Mouse (Mus musculus) 416B (cell line): Measurements from ENCODE around the gene D930007J09Rik.

Experiments used
- DNase-seq: peaks from one replicate; pipeline ENCODE4 v3.0.0; 2011; ENCODE audit warnings: low read depth

D930007J09Rik gene

GRCm38 (mm10) chr13:32819926-32820325 lies 17.3 kb upstream of the D930007J09Rik start:
- DNase-seq, result no peak

- DNase-seq, result no peak
These were observed 16.6 kb upstream of the D930007J09Rik start for GRCm38 (mm10) chr13:32819241-32819640.

GRCm38 (mm10) chr13:32807624-32808023 lies 5.0 kb upstream of the D930007J09Rik start:
- DNase-seq, result no peak

GRCm38 (mm10) chr13:32806820-32807219 lies 4.2 kb upstream of the D930007J09Rik start:
- no peak for DNase-seq

GRCm38 (mm10) chr13:32803701-32804345 lies 1.2 kb upstream of the D930007J09Rik start:
- DNase-seq, result peak; percentile 50

GRCm38 (mm10) chr13:32801693-32802221 lies 892 bp downstream of the D930007J09Rik start, which contains the start of gene Wrnip1:
Gene Wrnip1 (plus strand): TSS chr13:32802038.
- peak; percentile 99 for DNase-seq

GRCm38 (mm10) chr13:32800859-32801258 lies 1.8 kb downstream of the D930007J09Rik start:
- DNase-seq, result peak; percentile 86

GRCm38 (mm10) chr13:32799131-32799530 lies 3.5 kb downstream of the D930007J09Rik start:
- DNase-seq, result peak; percentile 62

- DNase-seq, result peak; percentile 33
These were observed 5.6 kb downstream of the D930007J09Rik start for GRCm38 (mm10) chr13:32797085-32797484.

GRCm38 (mm10) chr13:32795166-32795565 lies 7.5 kb downstream of the D930007J09Rik start:
- DNase-seq, result no peak

- no peak for DNase-seq
These were observed 8.0 kb downstream of the D930007J09Rik start for GRCm38 (mm10) chr13:32794619-32795018.

- no peak for DNase-seq
These were observed 12.9 kb downstream of the D930007J09Rik start for GRCm38 (mm10) chr13:32789781-32790180.

GRCm38 (mm10) chr13:32787584-32787983 lies 15.1 kb downstream of the D930007J09Rik start:
- DNase-seq, result no peak

GRCm38 (mm10) chr13:32783816-32784215 lies 18.8 kb downstream of the D930007J09Rik start, which contains the start of gene Mylk4:
Gene Mylk4 (minus strand): TSS chr13:32783954.
- DNase-seq, result no peak

- peak; percentile 19 for DNase-seq
These were observed 19.6 kb downstream of the D930007J09Rik start for GRCm38 (mm10) chr13:32783055-32783454.

GRCm38 (mm10) chr13:32778861-32779260 lies 23.8 kb downstream of the D930007J09Rik start:
- no peak for DNase-seq

GRCm38 (mm10) chr13:32776350-32776749 lies 26.3 kb downstream of the D930007J09Rik start:
- no peak for DNase-seq

GRCm38 (mm10) chr13:32775889-32776288 lies 26.8 kb downstream of the D930007J09Rik start:
- no peak for DNase-seq

GRCm38 (mm10) chr13:32769960-32770359 lies 32.7 kb downstream of the D930007J09Rik start:
- DNase-seq, result no peak

GRCm38 (mm10) chr13:32768104-32768503 lies 34.5 kb downstream of the D930007J09Rik start:
- DNase-seq, result peak; percentile 70

- DNase-seq, result no peak
These were observed 38.2 kb downstream of the D930007J09Rik start for GRCm38 (mm10) chr13:32764448-32764847.

GRCm38 (mm10) chr13:32763141-32763540 lies 39.5 kb downstream of the D930007J09Rik start:
- DNase-seq, result no peak

- no peak for DNase-seq
These were observed 41.9 kb downstream of the D930007J09Rik start for GRCm38 (mm10) chr13:32760795-32761194.

GRCm38 (mm10) chr13:32759036-32759435 lies 43.6 kb downstream of the D930007J09Rik start:
- DNase-seq, result no peak
